Mouse (Mus musculus) MEL (cell line): ENCODE results near the gene Art3.

Experiments
- BHLHE40 ChIP-seq: IDR thresholded peaks from 2 replicates; pipeline ENCODE4 v1.6.1; 2012; ENCODE audit warnings: low read depth, mild to moderate bottlenecking, inconsistent platforms, low read length, improper control_type of control experiment, borderline replicate concordance
- CHD1 ChIP-seq: IDR thresholded peaks from 2 replicates; pipeline ENCODE4 v1.6.1; 2012; ENCODE audit warnings: low read depth, mild to moderate bottlenecking, inconsistent platforms, low read length, improper control_type of control experiment
- CHD2 ChIP-seq: IDR thresholded peaks from 2 replicates; pipeline ENCODE4 v1.6.1; 2011; ENCODE audit warnings: low read length, improper control_type of control experiment
- CTCF ChIP-seq, 3 experiments: IDR thresholded peaks in 2 of 3; conservative IDR thresholded peaks in 1 of 3; 2 replicates each; pipeline ENCODE4 v1.5.1; 2011 to 2012; ENCODE audit warnings: low read length in 3 of 3, low read depth in 2 of 3, mild to moderate bottlenecking in 2 of 3, improper control_type of control experiment in 1 of 3, inconsistent platforms in 1 of 3, mixed read lengths in 1 of 3, moderate library complexity in 1 of 3; ENCODE audit not compliant: control insufficient read depth in 1 of 3, insufficient read depth in 1 of 3, poor library complexity in 1 of 3, severe bottlenecking in 1 of 3
- EP300 ChIP-seq, 2 experiments: IDR thresholded peaks; 2 replicates each; pipeline ENCODE4 v1.6.1; 2011; ENCODE audit warnings: improper control_type of control experiment in 2 of 2, low read length in 2 of 2, low read depth in 1 of 2, mild to moderate bottlenecking in 1 of 2
- GATA1 ChIP-seq: IDR thresholded peaks from 2 replicates; pipeline ENCODE4 v1.6.1; 2011; ENCODE audit warnings: low read depth, low read length, improper control_type of control experiment
- MAX ChIP-seq: IDR thresholded peaks from 2 replicates; pipeline ENCODE4 v1.6.1; 2011; ENCODE audit warnings: low read length, improper control_type of control experiment
- MEF2A ChIP-seq: IDR thresholded peaks from 2 replicates; pipeline ENCODE4 v1.6.1; 2014; ENCODE audit warnings: low read depth, mild to moderate bottlenecking, inconsistent platforms, low read length, improper control_type of control experiment; ENCODE audit not compliant: poor library complexity, insufficient replicate concordance, severe bottlenecking; ENCODE audit errors: extremely low read depth
- POLR2A ChIP-seq, 2 experiments: IDR thresholded peaks; 2 replicates each; pipeline ENCODE4 v1.6.1; 2011 to 2012; ENCODE audit warnings: low read length in 2 of 2, mild to moderate bottlenecking in 2 of 2, control low read depth in 1 of 2, improper control_type of control experiment in 1 of 2, low read depth in 1 of 2, moderate library complexity in 1 of 2; ENCODE audit not compliant: control insufficient read depth in 1 of 2, insufficient read depth in 1 of 2, poor library complexity in 1 of 2
- POLR2AphosphoS2 ChIP-seq: IDR thresholded peaks from 2 replicates; pipeline ENCODE4 v1.6.1; 2011; ENCODE audit warnings: low read length, improper control_type of control experiment
- TAL1 ChIP-seq: IDR thresholded peaks from 2 replicates; pipeline ENCODE4 v1.6.1; 2012; ENCODE audit warnings: mild to moderate bottlenecking, inconsistent platforms, low read length, moderate library complexity, mixed read lengths
- TBP ChIP-seq: IDR thresholded peaks from 2 replicates; pipeline ENCODE4 v1.8.0; 2011; ENCODE audit warnings: low read depth, low read length, improper control_type of control experiment
- ZC3H11A ChIP-seq: IDR thresholded peaks from 2 replicates; pipeline ENCODE4 v1.6.1; 2012; ENCODE audit warnings: low read depth, mild to moderate bottlenecking, inconsistent platforms, low read length, improper control_type of control experiment

GRCm38 (mm10) chr5:92404400-92404678, 72.7 kb downstream of the Art3 start:
- TF ChIP-seq ZC3H11A: no peak
- TF ChIP-seq EP300 (IDR thresholded peaks at IDR 0.05; ENCODE audit: low read depth in 1 of 2, low read length in 2 of 2): no peak
- no peak for TF ChIP-seq POLR2A (IDR thresholded peaks at IDR 0.05; ENCODE audit: control insufficient read depth in 1 of 2, insufficient read depth in 1 of 2, low read depth in 1 of 2, low read length in 2 of 2, poor library complexity in 1 of 2)
- TF ChIP-seq CTCF (IDR thresholded peaks at IDR 0.05 in 2 of 3, conservative IDR thresholded peaks at IDR 0.05 in 1 of 3; ENCODE audit: control insufficient read depth in 1 of 3, insufficient read depth in 1 of 3, low read depth in 2 of 3, low read length in 3 of 3, poor library complexity in 1 of 3, severe bottlenecking in 1 of 3): no peak
- no peak for TF ChIP-seq CHD2
- TF ChIP-seq TAL1: no peak
- no peak for TF ChIP-seq CHD1
- TF ChIP-seq BHLHE40: no peak
- no peak for TF ChIP-seq MEF2A
- no peak for TF ChIP-seq TBP
- TF ChIP-seq GATA1: no peak
- no peak for TF ChIP-seq POLR2AphosphoS2
- TF ChIP-seq MAX: no peak
